Mouse (Mus musculus) CD4-positive, CD25-positive, alpha-beta regulatory T cell, adult 4 months (primary cell): ENCODE data around the gene Pkd2. TPM values are rescaled to one million over a fixed set of nuclear protein-coding genes. Genes with fewer than 3 reads are reported as not detected.
"Not testable (repeated sequence)": the region's sequence is repeated elsewhere in the genome, so short reads cannot be mapped to it uniquely, and the experiment has no call there.

Experiments used
- ATAC-seq: one replicate; pipeline ENCODE4 v1.8.0; 2017
- polyA plus RNA-seq, 2 experiments: library from polyadenylated mRNA; unstranded; fragments of 100-300 nt; shearing (Covaris generic); gene quantifications; one replicate each; pipeline ENCODE4 v1.2.1; 2017

Pkd2 gene
- polyA plus RNA-seq, result under 1 TPM; 0.05 to 0.15 TPM

DNA sequence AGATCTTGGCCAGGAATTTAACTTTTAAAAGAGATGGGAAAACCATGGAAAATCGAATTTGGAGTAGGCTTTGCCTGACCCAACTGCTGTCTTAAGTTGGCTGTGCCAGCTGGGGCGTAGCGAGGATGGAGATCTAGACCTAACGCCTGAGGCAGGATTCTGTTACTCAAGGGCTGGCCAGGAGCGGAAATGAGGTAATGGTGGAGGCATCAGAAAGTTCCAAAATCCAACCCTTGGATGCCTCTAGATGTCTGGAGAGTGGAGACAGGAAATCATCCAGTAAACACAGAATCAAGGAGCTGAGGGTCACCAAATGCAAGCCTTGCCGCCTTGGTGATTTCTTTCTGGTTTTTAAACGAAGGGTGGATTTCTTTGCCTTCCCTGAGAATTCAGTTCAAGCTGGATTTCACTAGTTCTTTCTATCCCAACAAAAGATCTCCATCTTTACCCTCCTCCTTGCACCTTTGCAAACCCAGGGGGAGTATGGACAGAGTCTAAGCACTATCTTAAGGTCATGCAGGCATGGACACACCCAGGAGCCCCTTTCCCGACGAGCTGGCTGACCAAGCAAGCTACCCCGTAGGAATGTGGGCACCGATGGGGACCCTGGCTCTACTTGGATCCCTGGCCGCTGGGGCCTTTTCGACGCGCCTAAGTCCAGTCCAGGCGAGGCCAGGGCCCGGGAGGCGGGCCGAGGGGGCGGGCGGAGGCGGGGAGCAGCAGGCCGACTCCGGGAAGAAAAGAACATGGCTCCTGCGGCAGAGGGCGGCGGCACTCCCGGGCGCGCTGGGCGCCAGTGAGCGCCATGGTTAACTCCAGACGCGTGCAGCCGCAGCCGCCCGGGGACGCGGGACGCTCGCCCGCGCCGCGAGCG is at the start of gene Pkd2:
TSS of gene Pkd2 (plus strand) at position 619 of the 874 bp plus-strand sequence.
- no peak for ATAC-seq

DNA sequence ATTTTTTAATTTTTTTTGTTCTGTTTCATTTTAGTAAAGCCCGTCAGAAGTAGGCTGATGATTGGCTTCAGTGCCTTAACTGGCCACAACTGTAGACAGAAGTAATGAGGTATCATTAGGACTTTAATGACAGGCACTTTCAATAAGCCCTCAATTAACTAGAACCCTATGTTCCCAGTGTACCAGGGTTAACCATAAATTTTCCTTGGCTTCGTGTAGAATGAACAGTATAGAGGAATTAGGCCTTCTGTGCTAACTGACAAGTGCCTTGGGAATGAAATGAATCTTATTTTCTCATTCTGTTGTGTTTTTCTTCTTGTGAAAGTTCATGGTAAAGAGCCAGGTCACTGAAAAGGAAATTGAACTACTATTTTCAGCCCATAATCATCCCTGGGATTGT is 43.3 kb upstream of the Pkd2 start:
- no peak for ATAC-seq

DNA sequence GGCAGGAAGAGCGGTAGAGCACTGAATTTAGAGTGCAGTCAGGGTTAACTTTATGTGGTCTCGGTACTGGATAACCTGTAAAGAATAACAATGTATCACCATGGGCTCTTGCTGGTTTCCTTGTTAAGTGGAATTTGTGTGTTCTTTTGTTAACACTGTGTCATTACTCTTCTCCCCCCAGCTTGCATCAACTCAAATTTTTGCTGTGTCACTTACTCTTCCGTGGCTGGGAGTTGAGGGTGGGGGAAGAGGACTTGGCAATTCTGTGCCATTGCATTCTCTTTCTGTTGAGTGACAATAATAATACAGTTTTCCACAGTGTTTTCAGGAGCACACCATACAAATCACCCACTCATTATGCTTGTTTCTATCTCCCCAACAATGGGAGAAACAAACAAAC is 42.2 kb upstream of the Pkd2 start:
- no peak for ATAC-seq

DNA sequence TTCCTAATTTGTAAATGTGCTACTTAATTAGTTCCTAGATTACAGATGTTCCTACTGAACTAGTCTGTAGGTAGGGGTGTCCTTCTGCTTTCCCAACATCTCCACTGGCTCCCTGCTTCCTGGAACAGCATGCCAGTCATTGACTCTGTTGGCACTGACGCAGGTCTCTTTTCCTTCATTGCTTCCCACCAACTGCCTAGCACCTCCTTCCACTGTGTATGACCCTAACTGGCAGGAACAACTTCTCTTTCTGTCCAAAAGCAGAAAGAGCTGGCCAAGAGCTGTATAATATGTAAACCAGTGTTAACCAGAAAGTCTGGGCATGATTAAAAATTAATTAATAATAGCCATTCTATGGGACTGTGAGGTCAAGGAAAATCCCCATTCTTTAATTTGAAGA is 41.5 kb upstream of the Pkd2 start:
- ATAC-seq, result no peak

DNA sequence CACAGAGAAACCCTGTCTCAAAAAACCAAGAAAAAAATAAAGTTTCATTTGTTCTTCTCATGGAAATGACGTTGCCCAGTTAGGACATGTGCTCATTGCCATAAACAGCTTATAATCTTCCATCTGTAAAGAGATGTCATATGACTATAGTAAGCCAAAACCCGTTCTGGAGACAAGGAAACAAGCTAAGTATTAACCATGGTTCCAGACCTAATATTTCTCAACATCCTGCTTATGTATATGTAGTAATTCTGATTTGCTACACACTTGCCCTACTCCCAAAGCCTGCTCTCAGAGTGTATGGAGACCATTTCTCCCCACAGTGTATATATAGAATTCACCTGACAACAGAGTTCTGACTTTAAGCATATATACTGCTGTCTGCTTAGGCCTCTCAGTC is 37.2 kb upstream of the Pkd2 start:
- ATAC-seq, result no peak

DNA sequence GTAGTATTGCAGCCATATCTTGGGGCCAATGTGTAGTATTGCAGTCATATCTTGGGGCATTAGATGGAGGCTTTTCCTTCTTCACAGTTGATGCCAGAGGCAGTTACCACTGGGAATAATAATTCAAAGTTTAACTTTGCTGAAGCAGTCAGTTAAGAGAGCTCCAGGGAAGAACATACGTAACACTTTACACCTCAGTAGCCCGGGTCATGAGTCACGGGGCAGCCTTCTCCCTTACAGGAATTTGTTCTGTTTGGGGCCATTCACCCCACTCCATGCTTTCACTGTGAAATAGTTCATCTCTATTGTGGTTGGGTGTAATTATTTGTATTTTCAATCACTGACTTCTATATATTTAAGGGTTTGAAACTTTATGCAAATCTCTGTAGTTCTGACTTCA is 35.4 kb upstream of the Pkd2 start:
- no peak for ATAC-seq

DNA sequence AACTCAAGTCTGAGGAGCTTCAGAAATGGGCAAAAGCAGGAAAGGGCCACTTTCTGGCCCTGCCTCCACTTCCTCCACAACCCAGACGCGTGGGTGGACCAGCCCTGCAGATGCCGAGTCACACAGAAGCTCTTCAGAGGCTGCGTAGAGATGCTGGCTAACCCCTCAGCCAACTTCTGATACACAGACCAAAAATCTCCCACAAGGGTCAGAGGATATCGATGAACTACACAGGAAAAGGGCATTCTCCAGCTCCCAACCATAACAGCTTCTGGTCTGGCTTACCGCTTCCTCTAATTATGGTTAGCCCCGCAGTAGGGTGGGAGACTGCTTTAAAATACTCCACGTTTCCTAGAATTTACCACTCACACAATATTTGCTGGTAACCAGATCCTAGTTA is 33.3 kb upstream of the Pkd2 start:
- no peak for ATAC-seq

DNA sequence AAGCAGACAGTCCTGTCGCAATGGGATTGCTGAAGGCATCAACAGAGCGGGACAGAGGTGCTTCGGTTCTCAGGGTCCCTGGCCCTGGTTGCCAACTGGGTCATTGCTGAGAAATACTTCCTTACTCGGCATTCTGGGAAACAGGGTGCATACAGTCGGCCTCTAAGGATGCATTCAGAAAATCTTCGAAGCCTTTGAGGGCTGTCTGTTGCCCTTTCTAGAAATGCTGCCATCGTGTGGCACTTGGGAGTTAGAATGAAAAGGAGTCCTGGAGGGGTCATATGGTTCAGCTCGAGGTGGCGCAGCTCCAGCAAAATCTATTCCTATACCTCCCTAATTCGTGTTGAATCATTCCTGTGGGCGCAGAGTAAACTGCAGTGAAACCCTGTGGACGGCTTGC is 26.4 kb upstream of the Pkd2 start:
- ATAC-seq, result no peak

DNA sequence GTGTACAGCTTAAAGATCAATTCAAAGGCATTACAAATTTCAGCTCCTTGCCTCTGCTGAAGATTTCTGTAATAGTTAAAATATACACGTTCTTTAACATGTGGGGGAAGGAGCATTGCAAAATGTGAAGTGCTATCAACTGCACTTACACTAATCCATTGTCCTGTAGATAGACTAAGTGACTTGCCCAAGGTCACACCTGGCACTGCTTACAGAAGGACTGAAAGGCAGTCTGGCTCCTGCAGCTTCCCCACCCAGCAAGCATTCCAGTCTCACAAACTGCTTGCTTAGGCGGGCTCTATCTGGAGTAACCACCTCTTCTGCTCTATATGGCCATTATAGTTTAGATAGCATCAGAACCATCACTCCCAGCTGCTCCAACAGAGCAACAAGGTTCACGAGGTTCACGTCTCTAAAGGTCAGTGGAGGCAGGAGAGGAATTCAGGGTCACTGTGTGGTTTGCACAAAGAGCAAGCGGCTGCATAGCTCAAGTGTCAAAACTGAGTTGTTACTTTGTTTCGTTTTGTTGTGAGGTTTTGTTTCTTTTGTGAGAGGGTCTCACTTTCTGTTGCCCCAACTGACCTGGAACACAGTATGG is 25.2 kb upstream of the Pkd2 start:
- ATAC-seq, result no peak

DNA sequence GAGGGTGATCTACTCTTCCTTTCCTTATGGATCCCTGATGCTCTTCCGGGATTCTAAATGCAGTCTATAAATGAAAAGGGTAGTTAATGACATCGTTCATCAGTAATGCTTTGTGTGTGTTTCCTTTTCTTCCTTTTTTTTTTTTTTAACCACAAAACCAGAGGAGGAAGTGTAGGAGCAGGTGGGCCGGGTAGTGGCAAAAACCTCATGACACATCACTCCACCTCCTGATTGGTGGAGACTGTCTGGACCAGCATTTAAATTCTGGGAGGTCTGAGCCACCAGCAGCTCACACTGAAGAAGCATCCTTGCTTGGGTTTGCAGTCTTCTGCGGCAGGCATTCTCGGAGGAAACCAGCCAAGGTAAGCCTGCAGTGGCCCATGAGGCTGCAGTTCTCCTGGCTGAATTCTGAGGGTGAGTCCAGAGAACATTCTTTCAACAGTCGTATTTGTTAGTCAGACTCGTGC is 24.4 kb upstream of the Pkd2 start, which contains the start of gene Spp1:
TSS of gene Spp1 (plus strand) at position 284 of the 467 bp plus-strand sequence.
- ATAC-seq, result no peak

DNA sequence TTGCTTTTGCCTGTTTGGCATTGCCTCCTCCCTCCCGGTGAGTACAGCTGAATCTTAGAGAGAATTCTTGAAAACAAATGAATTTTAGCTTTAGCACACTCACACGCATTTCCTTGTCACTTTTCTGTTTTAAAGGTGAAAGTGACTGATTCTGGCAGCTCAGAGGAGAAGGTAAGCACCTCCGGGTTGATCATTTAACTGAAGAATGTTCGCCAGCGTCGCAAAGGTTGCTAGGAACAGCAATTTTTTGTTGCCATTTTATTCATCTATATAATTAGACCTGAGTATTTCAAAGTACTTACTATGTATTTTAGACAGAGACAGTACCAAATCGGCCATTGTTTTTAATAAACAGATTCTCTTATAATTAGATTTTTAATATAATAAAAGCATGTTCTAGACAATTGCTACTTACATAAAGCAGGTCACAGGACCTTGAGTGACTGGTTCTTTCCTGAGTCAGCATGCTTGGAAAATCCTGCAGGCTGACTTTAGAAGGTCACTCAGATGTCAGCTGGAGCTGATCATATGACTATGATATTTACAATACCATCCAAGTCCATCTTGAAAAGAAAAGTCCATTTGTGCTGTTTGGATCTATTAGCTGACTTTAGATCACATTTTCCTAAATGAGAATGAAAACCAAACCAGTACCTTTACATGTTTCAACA is 22.7 kb upstream of the Pkd2 start:
- no peak for ATAC-seq

DNA sequence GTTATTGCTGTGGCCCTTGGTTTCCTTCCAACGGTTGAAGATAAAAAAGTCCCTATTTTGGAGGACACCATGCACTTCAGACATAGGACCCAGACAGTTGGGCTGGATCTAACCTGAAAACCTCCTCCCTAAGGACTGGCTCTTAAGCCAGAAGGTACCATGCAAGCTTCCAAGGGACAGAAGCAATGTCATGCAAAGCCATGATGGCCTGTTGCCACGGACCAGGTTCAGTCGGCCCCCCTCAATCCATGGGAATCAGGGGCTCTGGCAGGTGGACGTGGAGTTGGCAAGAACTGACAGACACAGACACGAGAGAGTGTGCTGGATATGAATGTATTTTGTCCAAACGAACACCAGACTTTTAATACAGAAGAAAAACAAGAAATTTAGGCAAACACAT is 16.9 kb upstream of the Pkd2 start:
- no peak for ATAC-seq

DNA sequence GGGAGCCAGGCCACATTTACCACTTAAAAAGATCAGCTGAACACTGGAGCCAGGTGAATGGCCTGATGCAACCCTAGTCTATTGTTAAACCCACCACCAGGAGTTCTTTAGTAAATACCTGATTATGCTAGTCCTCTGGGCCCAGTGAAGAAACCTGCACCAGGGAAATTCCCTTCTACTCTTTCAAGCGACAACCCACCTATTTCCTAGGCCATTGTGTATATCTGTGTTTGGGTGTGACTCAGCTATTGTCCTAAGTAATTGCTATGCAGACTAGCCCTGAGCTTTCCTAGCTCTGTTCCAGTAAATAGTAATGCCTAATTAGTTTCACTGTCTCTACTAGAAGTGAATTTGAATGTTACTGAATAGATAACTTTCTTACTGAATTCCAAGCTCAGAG is 16.4 kb upstream of the Pkd2 start:
- ATAC-seq, result no peak

DNA sequence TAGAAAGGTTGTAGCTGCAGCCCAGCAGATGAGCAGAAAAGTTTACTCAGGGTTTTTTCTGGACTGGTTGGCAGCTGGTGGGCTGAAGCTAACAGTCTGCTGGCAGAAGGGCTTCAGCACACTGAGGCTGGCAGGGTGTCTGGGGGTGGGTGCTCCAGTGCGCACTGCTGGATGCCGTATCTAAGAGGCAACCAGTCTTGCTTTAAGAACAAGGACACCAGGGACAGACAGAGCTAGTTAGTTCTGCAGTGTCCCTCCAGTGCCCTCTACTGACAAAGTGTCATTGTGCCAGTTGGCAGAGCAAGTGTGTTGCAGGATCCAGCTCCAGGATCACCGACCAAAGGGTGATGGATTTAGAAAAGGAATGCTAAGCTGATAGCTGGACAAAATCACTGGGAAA is 13.1 kb upstream of the Pkd2 start:
- no peak for ATAC-seq

DNA sequence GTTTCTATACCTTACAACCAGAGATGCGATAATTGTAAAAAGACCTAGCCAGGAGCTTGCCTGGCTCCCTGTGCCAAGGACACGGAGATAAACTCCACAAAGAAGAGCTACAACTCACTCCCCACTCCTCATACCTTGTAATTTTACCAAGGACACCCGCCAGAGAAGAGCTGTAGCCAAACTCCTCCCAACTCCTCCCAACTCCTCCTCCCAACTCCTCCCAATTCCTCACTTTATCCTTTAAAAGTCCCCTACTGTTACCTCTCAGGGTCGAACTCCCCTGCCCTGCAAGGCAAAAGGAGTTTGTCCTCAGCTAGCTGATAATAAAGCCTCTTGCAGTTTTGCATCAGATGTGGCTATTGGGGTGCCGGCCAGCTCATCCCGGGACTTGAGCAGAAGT is 10.9 kb upstream of the Pkd2 start:
- not testable (repeated sequence) for ATAC-seq

DNA sequence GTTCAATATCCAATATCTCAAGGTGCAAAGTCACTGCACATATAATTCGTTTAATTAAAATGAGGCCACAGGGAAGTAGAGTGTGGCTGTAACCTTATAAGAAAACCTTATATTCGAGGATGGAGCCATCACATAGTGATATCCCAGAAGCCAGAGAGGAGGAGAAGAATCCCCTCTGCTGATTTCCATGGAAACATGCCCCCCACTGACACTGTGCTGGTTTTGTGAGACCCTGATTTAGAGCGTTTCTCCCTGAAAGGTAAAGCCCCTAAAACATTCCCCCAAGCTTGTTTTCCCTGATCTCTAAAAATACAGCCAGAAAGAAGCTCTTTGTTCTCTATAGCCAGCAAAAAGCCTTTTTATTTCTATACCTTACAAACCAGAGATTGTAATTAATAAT is 9.8 kb upstream of the Pkd2 start:
- ATAC-seq, result no peak

DNA sequence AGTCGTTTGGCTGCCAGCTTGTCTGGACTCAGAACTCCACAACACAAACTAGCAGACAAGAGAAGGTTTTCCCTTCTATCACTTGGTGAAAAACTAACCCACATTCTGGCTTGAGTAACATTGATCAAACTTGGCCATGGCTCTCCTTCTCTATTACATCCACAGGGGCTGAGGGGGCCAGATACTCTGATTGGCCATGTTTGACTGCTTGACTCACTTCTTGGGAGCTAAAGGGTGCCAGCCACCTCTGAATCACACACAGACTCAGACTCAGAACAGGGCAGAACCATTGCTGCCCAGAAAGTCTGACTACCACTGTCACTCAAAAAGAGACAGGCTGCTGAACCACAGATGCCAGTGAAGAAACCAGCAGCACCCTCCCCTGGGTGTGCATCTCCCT is 6.2 kb upstream of the Pkd2 start:
- ATAC-seq, result no peak

DNA sequence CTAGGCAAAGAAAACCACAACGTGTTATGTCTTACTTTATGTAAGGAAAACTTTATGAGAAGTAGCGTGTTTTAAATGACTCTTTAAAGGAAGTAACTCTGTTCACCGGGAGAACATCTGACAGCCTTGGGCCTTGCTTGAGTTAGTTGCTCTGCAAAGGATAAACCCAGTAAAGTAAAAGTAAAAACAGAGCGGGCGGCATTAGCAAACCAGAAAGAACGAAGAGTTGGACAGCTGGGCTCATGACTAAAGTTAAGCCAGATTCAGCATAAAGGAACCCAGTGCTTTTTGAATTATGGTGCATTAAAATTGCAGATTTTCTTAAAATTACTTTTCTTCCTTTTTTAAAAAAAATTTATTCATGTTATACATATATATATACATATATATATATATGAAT is 4.7 kb upstream of the Pkd2 start:
- no peak for ATAC-seq

DNA sequence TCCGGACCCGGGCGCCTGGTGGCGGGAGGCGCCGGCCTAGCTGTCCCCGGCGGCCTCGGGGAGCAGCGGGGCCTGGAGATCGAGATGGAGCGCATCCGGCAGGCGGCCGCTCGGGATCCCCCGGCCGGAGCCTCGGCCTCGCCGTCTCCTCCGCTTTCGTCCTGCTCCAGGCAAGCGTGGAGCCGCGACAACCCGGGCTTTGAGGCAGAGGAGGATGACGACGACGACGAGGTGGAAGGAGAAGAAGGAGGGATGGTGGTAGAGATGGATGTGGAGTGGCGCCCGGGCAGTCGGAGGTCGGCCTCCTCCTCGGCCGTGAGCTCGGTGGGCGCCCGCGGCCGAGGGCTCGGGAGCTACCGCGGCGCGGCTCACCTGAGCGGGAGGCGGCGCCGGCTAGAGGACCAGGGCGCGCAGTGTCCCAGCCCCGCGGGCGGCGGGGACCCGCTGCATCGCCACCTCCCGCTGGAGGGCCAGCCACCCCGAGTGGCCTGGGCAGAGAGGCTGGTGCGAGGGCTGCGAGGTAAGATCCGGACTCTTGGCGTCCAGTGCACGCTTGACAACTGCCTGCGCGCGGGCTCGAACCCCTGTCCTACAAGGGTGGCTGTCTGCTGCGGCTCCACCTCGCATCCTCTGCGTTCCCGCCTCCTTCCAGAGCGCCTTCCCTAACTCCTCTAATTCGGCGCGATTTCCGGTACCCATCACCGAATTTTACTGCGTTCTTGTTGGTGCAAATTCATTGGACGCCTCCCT is 631 bp downstream of the Pkd2 start:
- no peak for ATAC-seq

DNA sequence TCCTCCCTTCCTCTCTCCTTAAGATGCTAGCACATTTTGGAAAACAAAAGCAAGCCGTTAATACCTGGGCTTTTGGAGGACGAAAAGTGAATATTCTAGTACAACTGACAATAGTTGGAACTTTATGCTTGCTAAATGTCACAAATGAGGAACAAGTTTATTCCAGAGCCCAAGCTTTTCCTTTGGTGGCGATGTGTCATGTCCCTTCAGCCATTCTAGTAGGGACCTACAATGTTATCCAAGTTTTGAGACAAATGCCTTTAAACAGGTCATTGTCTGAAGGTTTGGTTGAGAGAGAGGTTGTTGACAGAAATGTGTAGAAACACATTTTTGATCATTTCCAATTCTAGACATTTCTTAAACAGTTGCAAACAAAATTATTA is 1.2 kb downstream of the Pkd2 start:
- no peak for ATAC-seq

DNA sequence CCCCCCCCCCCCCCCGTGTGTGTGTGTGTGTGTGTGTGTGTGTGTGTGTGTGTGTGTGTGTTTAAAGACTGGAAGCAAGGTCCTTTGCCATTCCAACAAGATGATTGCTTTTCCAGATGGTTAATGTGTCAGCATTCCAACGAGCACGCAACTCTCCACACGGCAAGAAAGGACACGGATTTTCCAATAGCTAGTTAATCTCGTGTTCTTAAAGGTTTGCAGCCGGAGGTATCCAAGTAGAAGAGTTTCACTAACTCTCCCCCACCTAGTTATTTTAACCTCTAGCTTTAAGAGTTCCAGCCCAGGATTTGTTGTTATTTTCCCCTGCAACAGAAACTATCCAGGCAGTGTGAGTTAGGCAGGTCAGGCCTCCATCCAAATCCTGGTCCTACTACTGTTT is 1.6 kb downstream of the Pkd2 start:
- no peak for ATAC-seq

DNA sequence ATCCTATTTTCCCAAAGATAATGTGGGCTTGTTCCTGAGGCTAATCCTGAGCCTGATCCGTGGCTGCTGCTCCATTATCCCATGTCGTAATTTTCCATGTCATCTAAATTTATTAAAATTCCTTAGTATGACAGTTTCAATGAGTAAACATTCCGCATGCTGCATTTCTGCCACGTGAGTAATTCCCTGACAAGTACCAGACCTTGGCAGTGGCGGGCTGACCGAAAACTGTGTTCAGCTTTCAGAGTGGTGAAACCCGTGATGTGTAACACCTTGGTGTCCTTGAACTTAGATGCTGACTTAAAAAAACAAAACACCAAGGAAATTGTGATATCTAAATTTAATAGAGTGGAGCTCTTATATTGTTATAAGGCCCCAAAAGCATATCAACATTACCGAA is 6.0 kb downstream of the Pkd2 start:
- no peak for ATAC-seq

DNA sequence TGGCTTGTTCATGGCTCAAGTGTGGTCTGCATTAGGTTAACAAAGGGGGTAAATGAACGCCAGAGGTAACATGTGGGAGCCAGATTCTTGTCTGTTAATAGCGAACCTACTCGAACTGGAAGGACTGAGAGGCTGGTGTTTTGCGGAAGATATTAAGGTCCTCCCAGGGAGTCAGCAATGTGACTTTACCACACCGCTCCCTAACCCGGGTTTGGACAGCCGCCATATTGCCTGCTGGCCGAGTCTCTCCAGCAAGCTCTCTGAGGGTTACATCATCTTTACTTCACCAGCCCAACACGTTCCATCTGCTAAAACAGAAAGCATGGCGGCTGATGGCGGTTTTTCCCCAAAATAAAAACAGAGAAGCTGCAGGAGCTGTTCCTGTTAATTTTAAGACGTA is 6.5 kb downstream of the Pkd2 start:
- ATAC-seq, result no peak
